Mouse (Mus musculus) liver, embryonic 14.5 days (tissue): ENCODE measurements around the gene Sdhc.

Experiments used
- CTCF ChIP-seq: IDR thresholded peaks from 2 replicates; pipeline ENCODE4 v1.5.1; 2016; ENCODE audit warnings: antibody characterized with exemption, low read depth, control low read depth
- EP300 ChIP-seq: IDR thresholded peaks from 2 replicates; pipeline ENCODE4 v1.6.1; 2016; ENCODE audit warnings: antibody characterized with exemption, low read depth

- no peak for TF ChIP-seq CTCF
- TF ChIP-seq EP300 = no peak
Measured at GRCm38 (mm10) chr1:171189046-171189445, 38.6 kb upstream of the Sdhc start.
